Mouse (Mus musculus) mesoderm, embryonic 11.5 days (tissue): ENCODE measurements at regions not wholly inside any gene's neighbourhood (a gene's known extent, or its start where the extent isn't known, plus 50 kb on each side); places are given as distances from the start of the nearest gene placed in this dataset.

Experiments used
- DNase-seq: peaks from one replicate; pipeline ENCODE4 v3.0.0-alpha.2; 2012; ENCODE audit warnings: low read depth, low spot score

GRCm38 (mm10) chr5:119944371-119944770 is 111.9 kb downstream of the Tbx5 start:
- DNase-seq, result no peak

GRCm38 (mm10) chr5:119948399-119948798 is 115.9 kb downstream of the Tbx5 start:
- no peak for DNase-seq

- no peak for DNase-seq
Measured at GRCm38 (mm10) chr5:119952085-119952484, 119.6 kb downstream of the Tbx5 start.

- DNase-seq, result no peak
Measured at GRCm38 (mm10) chr5:119953189-119953588, 120.7 kb downstream of the Tbx5 start.

- no peak for DNase-seq
Measured at GRCm38 (mm10) chr5:119953811-119954566, 121.5 kb downstream of the Tbx5 start.

GRCm38 (mm10) chr5:119958942-119959341 is 126.5 kb downstream of the Tbx5 start:
- DNase-seq, result no peak

- DNase-seq, result no peak
Measured at GRCm38 (mm10) chr5:119964751-119965150, 132.3 kb downstream of the Tbx5 start.

- DNase-seq, result no peak
Measured at GRCm38 (mm10) chr5:119971286-119971685, 138.8 kb downstream of the Tbx5 start.

GRCm38 (mm10) chr5:119972802-119973437 is 140.5 kb downstream of the Tbx5 start:
- DNase-seq, result no peak

- peak; percentile 54 for DNase-seq
Measured at GRCm38 (mm10) chr5:119978096-119978715, 138.1 kb upstream of the Rbm19 start.

GRCm38 (mm10) chr5:119981111-119981807 is 135.0 kb upstream of the Rbm19 start:
- DNase-seq, result no peak

- no peak for DNase-seq
Measured at GRCm38 (mm10) chr5:119984206-119984605, 132.1 kb upstream of the Rbm19 start.

- no peak for DNase-seq
Measured at GRCm38 (mm10) chr5:119992130-119992529, 124.1 kb upstream of the Rbm19 start.

GRCm38 (mm10) chr5:119995726-119996125 is 120.5 kb upstream of the Rbm19 start:
- DNase-seq, result no peak

GRCm38 (mm10) chr5:120005696-120006469 is 110.4 kb upstream of the Rbm19 start:
- DNase-seq, result no peak

- DNase-seq, result no peak
Measured at GRCm38 (mm10) chr5:120007738-120008137, 108.5 kb upstream of the Rbm19 start.

GRCm38 (mm10) chr5:120008306-120008705 is 108.0 kb upstream of the Rbm19 start:
- peak; percentile 48 for DNase-seq

GRCm38 (mm10) chr5:120015417-120015816 is 100.8 kb upstream of the Rbm19 start:
- DNase-seq, result no peak

- DNase-seq, result no peak
Measured at GRCm38 (mm10) chr5:120018126-120018525, 98.1 kb upstream of the Rbm19 start.

- DNase-seq, result no peak
Measured at GRCm38 (mm10) chr5:120020748-120021147, 95.5 kb upstream of the Rbm19 start.

GRCm38 (mm10) chr5:120022276-120022675 is 94.0 kb upstream of the Rbm19 start:
- DNase-seq, result no peak
